Mouse (Mus musculus): ENCODE data around the gene Zfp980.
"Not testable (repeated sequence)": the region's sequence is repeated elsewhere in the genome, so short reads cannot be mapped to it uniquely, and the experiment has no call there.

Zfp980 gene

GRCm38 (mm10) chr4:145670385-145670784 lies at the start of gene Zfp980:
TSS of gene Zfp980 (plus strand) at chr4:145670685.
- not testable (repeated sequence) for DNase-seq

GRCm38 (mm10) chr4:145640416-145641185 lies 29.9 kb upstream of the Zfp980 start:
- DNase-seq: peak; percentile 45

- not testable (repeated sequence) for DNase-seq
Measured at GRCm38 (mm10) chr4:145674286-145674780, 3.8 kb downstream of the Zfp980 start.

GRCm38 (mm10) chr4:145680217-145680616 lies 9.7 kb downstream of the Zfp980 start:
- not testable (repeated sequence) for DNase-seq

GRCm38 (mm10) chr4:145680672-145681387 lies 10.3 kb downstream of the Zfp980 start:
- not testable (repeated sequence) for DNase-seq

- not testable (repeated sequence) for DNase-seq
Measured at GRCm38 (mm10) chr4:145682021-145682420, 11.5 kb downstream of the Zfp980 start.

- DNase-seq: not testable (repeated sequence)
Measured at GRCm38 (mm10) chr4:145683024-145683766, 12.7 kb downstream of the Zfp980 start.

GRCm38 (mm10) chr4:145686061-145686460 lies 15.6 kb downstream of the Zfp980 start:
- not testable (repeated sequence) for DNase-seq

GRCm38 (mm10) chr4:145744935-145745644 lies 74.6 kb downstream of the Zfp980 start:
- peak; percentile 48 for DNase-seq

GRCm38 (mm10) chr4:145745645-145745991 lies 75.1 kb downstream of the Zfp980 start:
- DNase-seq: not testable (repeated sequence)
